Mouse (Mus musculus): ENCODE measurements at regions not wholly inside any gene's neighbourhood (a gene's known extent, or its start where the extent isn't known, plus 50 kb on each side); places are given as distances from the start of the nearest gene placed in this dataset.
A peak's percentile ranks its signal among the peaks of the same experiment; 100 is the strongest.

GRCm38 (mm10) chr8:8482707-8483480 lies 178.1 kb downstream of the Efnb2 start:
- no peaks in the 10 kb centered on the region for H3K36me3 ChIP-seq
- no peaks in the 10 kb centered on the region for H3K27me3 ChIP-seq
- peaks cover 15% of the 10 kb centered on the region; the same call in 1 of the 2 replicates for H3K4me1 ChIP-seq
- no peak for ATAC-seq (ENCODE audit: low FRiP score, low read depth)
- H3K4me2 ChIP-seq (replicated peaks), result no peak overlapping the region
- WGBS, result 63% methylated on average over 10 of the region's 10 CpGs
- H3K9ac ChIP-seq, result no peak overlapping the region
- H3K27ac ChIP-seq, result no peak overlapping the region
- H3K9me3 ChIP-seq, result no peaks in the 10 kb centered on the region
- no peak overlapping the region for H3K4me3 ChIP-seq

- Histone ChIP-seq H3K36me3 (no peaks in the 10 kb centered on the region), H3K27me3 (no peaks in the 10 kb centered on the region), H3K4me3 (no peak overlapping the region), H3K9ac (no peak overlapping the region), H3K9me3 (no peaks in the 10 kb centered on the region), H3K27ac (no peak overlapping the region), H3K4me2 (replicated peaks) (no peak overlapping the region), H3K4me1 (0 out of 2 replicates have a peak, but pooled peaks cover 2% of the 10 kb centered on the region)
- 55% methylated on average over 5 of the region's 5 CpGs for WGBS
- no peak for ATAC-seq (ENCODE audit: low FRiP score, low read depth)
Observed at GRCm38 (mm10) chr8:8477456-8477855, 183.6 kb downstream of the Efnb2 start.

- H3K36me3 ChIP-seq, result no peaks in the 10 kb centered on the region
- H3K4me3 ChIP-seq, result no peak overlapping the region
- no peak overlapping the region for H3K9ac ChIP-seq
- ATAC-seq (ENCODE audit: low FRiP score, low read depth), result no peak
- peaks cover 11% of the 10 kb centered on the region for H3K4me1 ChIP-seq
- 50% methylated on average over 3 of the region's 3 CpGs for WGBS
- H3K27ac ChIP-seq, result no peak overlapping the region
- H3K27me3 ChIP-seq, result no peaks in the 10 kb centered on the region
- H3K9me3 ChIP-seq, result no peaks in the 10 kb centered on the region
- H3K4me2 ChIP-seq (replicated peaks), result no peak overlapping the region
Observed at GRCm38 (mm10) chr8:8468552-8468951, 192.5 kb downstream of the Efnb2 start.

- WGBS, result 29% methylated on average over 6 of the region's 6 CpGs
- Histone ChIP-seq H3K9me3 (no peaks in the 10 kb centered on the region), H3K4me2 (replicated peaks) (no peak overlapping the region), H3K4me1 (peaks cover 14% of the 10 kb centered on the region), H3K27ac (no peak overlapping the region), H3K27me3 (no peaks in the 10 kb centered on the region), H3K9ac (no peak overlapping the region), H3K36me3 (no peaks in the 10 kb centered on the region), H3K4me3 (no peak overlapping the region)
- no peak for ATAC-seq (ENCODE audit: low FRiP score, low read depth)
Observed at GRCm38 (mm10) chr8:8466526-8467244, 194.4 kb downstream of the Efnb2 start.

- no peaks in the 10 kb centered on the region for H3K36me3 ChIP-seq
- no peak overlapping the region for H3K9ac ChIP-seq
- ATAC-seq (ENCODE audit: low FRiP score, low read depth), result no peak
- no peaks in the 10 kb centered on the region for H3K9me3 ChIP-seq
- H3K27me3 ChIP-seq, result no peaks in the 10 kb centered on the region
- peaks cover 14% of the 10 kb centered on the region for H3K4me1 ChIP-seq
- no peak overlapping the region for H3K4me2 ChIP-seq (replicated peaks)
- 20% methylated on average over 2 of the region's 2 CpGs for WGBS
- no peak overlapping the region for H3K27ac ChIP-seq
- no peak overlapping the region for H3K4me3 ChIP-seq
Observed at GRCm38 (mm10) chr8:8462455-8462854, 198.6 kb downstream of the Efnb2 start.

GRCm38 (mm10) chr8:8457536-8457935 lies 203.5 kb downstream of the Efnb2 start:
- Histone ChIP-seq H3K4me2 (replicated peaks) (no peak overlapping the region), H3K4me1 (peaks cover 9% of the 10 kb centered on the region), H3K27ac (no peak overlapping the region), H3K4me3 (no peak overlapping the region), H3K9ac (no peak overlapping the region), H3K9me3 (no peaks in the 10 kb centered on the region), H3K36me3 (no peaks in the 10 kb centered on the region), H3K27me3 (no peaks in the 10 kb centered on the region)
- no peak for ATAC-seq (ENCODE audit: low FRiP score, low read depth)
- 50% methylated on average over 5 of the region's 5 CpGs for WGBS

- H3K27ac ChIP-seq, result no peak overlapping the region
- no peak for ATAC-seq (ENCODE audit: low FRiP score, low read depth)
- no peak overlapping the region for H3K4me3 ChIP-seq
- no peaks in the 10 kb centered on the region for H3K27me3 ChIP-seq
- no peak overlapping the region for H3K4me2 ChIP-seq (replicated peaks)
- no peaks in the 10 kb centered on the region for H3K36me3 ChIP-seq
- WGBS, result 91% methylated on average over 6 of the region's 6 CpGs
- no peaks in the 10 kb centered on the region for H3K9me3 ChIP-seq
- peaks cover 7% of the 10 kb centered on the region; the same call in 1 of the 2 replicates for H3K4me1 ChIP-seq
- H3K9ac ChIP-seq, result no peak overlapping the region
Observed at GRCm38 (mm10) chr8:8453944-8454343, 207.1 kb downstream of the Efnb2 start.

GRCm38 (mm10) chr8:8452226-8452625 lies 208.8 kb downstream of the Efnb2 start:
- Histone ChIP-seq H3K4me1 (peaks cover 2% of the 10 kb centered on the region; the same call in 1 of the 2 replicates), H3K4me3 (no peak overlapping the region), H3K36me3 (no peaks in the 10 kb centered on the region), H3K4me2 (replicated peaks) (no peak overlapping the region), H3K27ac (no peak overlapping the region), H3K27me3 (no peaks in the 10 kb centered on the region), H3K9ac (no peak overlapping the region), H3K9me3 (no peaks in the 10 kb centered on the region)
- no peak for ATAC-seq (ENCODE audit: low FRiP score, low read depth)
- WGBS, result 81% methylated on average over 9 of the region's 9 CpGs

GRCm38 (mm10) chr8:8448911-8449310 lies 212.1 kb downstream of the Efnb2 start:
- H3K4me3 ChIP-seq, result no peak overlapping the region
- no peaks in the 10 kb centered on the region for H3K4me1 ChIP-seq
- no peak overlapping the region for H3K4me2 ChIP-seq (replicated peaks)
- no peak for ATAC-seq (ENCODE audit: low FRiP score, low read depth)
- no peak overlapping the region for H3K9ac ChIP-seq
- no peak overlapping the region for H3K27ac ChIP-seq
- WGBS, result 92% methylated on average over 4 of the region's 4 CpGs
- no peaks in the 10 kb centered on the region for H3K9me3 ChIP-seq
- H3K27me3 ChIP-seq, result no peaks in the 10 kb centered on the region
- H3K36me3 ChIP-seq, result no peaks in the 10 kb centered on the region

GRCm38 (mm10) chr8:8441568-8441967 lies 219.5 kb downstream of the Efnb2 start:
- H3K36me3 ChIP-seq, result no peaks in the 10 kb centered on the region
- 76% methylated on average over 6 of the region's 6 CpGs for WGBS
- no peak overlapping the region for H3K9ac ChIP-seq
- H3K4me3 ChIP-seq, result no peak overlapping the region
- no peak overlapping the region for H3K27ac ChIP-seq
- no peaks in the 10 kb centered on the region for H3K9me3 ChIP-seq
- no peaks in the 10 kb centered on the region for H3K27me3 ChIP-seq
- H3K4me2 ChIP-seq (replicated peaks), result no peak overlapping the region
- no peaks in the 10 kb centered on the region for H3K4me1 ChIP-seq
- ATAC-seq (ENCODE audit: low FRiP score, low read depth), result no peak

- no peaks in the 10 kb centered on the region for H3K36me3 ChIP-seq
- 42% methylated on average over 8 of the region's 8 CpGs for WGBS
- H3K4me1 ChIP-seq, result no peaks in the 10 kb centered on the region
- H3K9me3 ChIP-seq, result no peaks in the 10 kb centered on the region
- no peak overlapping the region for H3K4me3 ChIP-seq
- no peak for ATAC-seq (ENCODE audit: low FRiP score, low read depth)
- H3K9ac ChIP-seq, result no peak overlapping the region
- H3K27me3 ChIP-seq, result no peaks in the 10 kb centered on the region
- H3K27ac ChIP-seq, result no peak overlapping the region
- peak overlapping the region; percentile 45 for H3K4me2 ChIP-seq (replicated peaks)
Observed at GRCm38 (mm10) chr8:8440903-8441302, 220.1 kb downstream of the Efnb2 start.

- Histone ChIP-seq H3K27me3 (peaks cover 8% of the 10 kb centered on the region; the same call in 1 of the 2 replicates), H3K4me1 (peaks cover 6% of the 10 kb centered on the region), H3K9ac (no peak overlapping the region), H3K36me3 (no peaks in the 10 kb centered on the region), H3K4me3 (no peak overlapping the region), H3K4me2 (replicated peaks) (no peak overlapping the region), H3K27ac (no peak overlapping the region), H3K9me3 (no peaks in the 10 kb centered on the region)
- 72% methylated on average over 4 of the region's 4 CpGs for WGBS
- ATAC-seq (ENCODE audit: low FRiP score, low read depth), result no peak
Observed at GRCm38 (mm10) chr8:8426201-8426600, 234.8 kb downstream of the Efnb2 start.

Data from limb, embryonic 13.5 days (tissue).